Mouse (Mus musculus) ES-E14 (cell line): ENCODE results near the gene Ube2d3.
"Not testable (repeated sequence)": the region's sequence is repeated elsewhere in the genome, so short reads cannot be mapped to it uniquely, and the experiment has no call there.

Experiments
- CHD2 ChIP-seq: IDR thresholded peaks from 2 replicates; pipeline ENCODE4 v1.6.1; 2014; ENCODE audit warnings: mild to moderate bottlenecking, low read depth, low read length, inconsistent platforms
- MAFK ChIP-seq: IDR thresholded peaks from 2 replicates; pipeline ENCODE4 v1.6.1; 2014; ENCODE audit warnings: mild to moderate bottlenecking, low read depth, low read length, inconsistent platforms; ENCODE audit not compliant: insufficient read depth
- ZNF384 ChIP-seq: IDR thresholded peaks from 2 replicates; pipeline ENCODE4 v1.6.1; 2012; ENCODE audit warnings: low read depth, low read length, inconsistent platforms

- TF ChIP-seq ZNF384, result peak; percentile 59
- TF ChIP-seq CHD2, MAFK: not testable (repeated sequence)
Measured at GRCm38 (mm10) chr3:135484650-135485049, 46.7 kb downstream of the Ube2d3 start.
